ENCODE assay signal across 16 mouse cellular contexts in genomic region chr1:170815287-170816004, GRCm38 (mm10).
"Had no signal": no experiment of that assay in that cellular context is flagged by ENCODE, and none has a peak within 500 bp of the region (broad histone marks: within the 10 kb centered on the region; RNA-seq: fewer than 3 reads in every experiment).

No protein-coding gene starts in this region.

- DNase-seq: layer of hippocampus, adult 9-11 months; layer of hippocampus, postnatal 36 days; lung, embryonic 14.5 days; lung, postnatal 10 days; lung, postnatal 4 days; midbrain, embryonic 14.5 days; retina, postnatal 1 day; right cerebral cortex, postnatal 4 days; thymus, adult 2 months; thymus, postnatal 25 days had no signal

- H3K4me3 ChIP-seq: hindbrain, embryonic 15.5 days; limb, embryonic 15.5 days; liver, embryonic 15.5 days; midbrain, embryonic 10.5 days; neural tube, embryonic 13.5 days; stomach, embryonic 15.5 days had no signal

- H3K36me3 ChIP-seq: hindbrain, embryonic 15.5 days; limb, embryonic 15.5 days; stomach, embryonic 15.5 days had no signal

- H3K4me1 ChIP-seq: hindbrain, embryonic 15.5 days; limb, embryonic 15.5 days; liver, embryonic 15.5 days; neural tube, embryonic 13.5 days; stomach, embryonic 15.5 days had no signal

- H3K27ac ChIP-seq: hindbrain, embryonic 15.5 days; limb, embryonic 15.5 days; liver, embryonic 15.5 days; midbrain, embryonic 10.5 days; neural tube, embryonic 13.5 days; stomach, embryonic 15.5 days had no signal

- H3K9me3 ChIP-seq: hindbrain, embryonic 15.5 days; limb, embryonic 15.5 days; liver, embryonic 15.5 days; midbrain, embryonic 10.5 days; neural tube, embryonic 13.5 days; stomach, embryonic 15.5 days had no signal

- H3K4me2 ChIP-seq: hindbrain, embryonic 15.5 days; limb, embryonic 15.5 days; liver, embryonic 15.5 days; lung, embryonic 14.5 days; neural tube, embryonic 13.5 days; stomach, embryonic 15.5 days had no signal

- H3K9ac ChIP-seq: hindbrain, embryonic 15.5 days; limb, embryonic 15.5 days; liver, embryonic 15.5 days; lung, embryonic 14.5 days; neural tube, embryonic 13.5 days; stomach, embryonic 15.5 days had no signal

- H3K27me3 ChIP-seq: hindbrain, embryonic 15.5 days; limb, embryonic 15.5 days; liver, embryonic 15.5 days; neural tube, embryonic 13.5 days; stomach, embryonic 15.5 days had no signal
